Mouse (Mus musculus) forebrain, postnatal 0 days (tissue): Measurements from ENCODE around the gene Rpl29. TPM values are rescaled to one million over a fixed set of nuclear protein-coding genes. Genes with fewer than 3 reads are reported as not detected.

Experiments
- ATAC-seq: fragments of 200-750 bp; cut with Nextera tagmentation; 2 replicates; pipeline ENCODE4 v1.8.0; 2017; ENCODE audit warnings: mild to moderate bottlenecking, moderate library complexity
- DNase-seq: peaks from one replicate; pipeline ENCODE4 v3.0.0-alpha.2; 2015
- H3K27ac ChIP-seq: fragments of 300-500 bp; sonication (generic); 2 replicates; pipeline ENCODE4 v1.5.1; 2014; ENCODE audit warnings: low read depth, mild to moderate bottlenecking, antibody characterized with exemption, low read length, moderate library complexity, mixed read lengths
- H3K27me3 ChIP-seq: fragments of 300-500 bp; sonication (generic); 2 replicates; pipeline ENCODE4 v1.6.1; 2014; ENCODE audit warnings: mild to moderate bottlenecking, low read length, mixed read lengths; ENCODE audit not compliant: insufficient read depth
- H3K36me3 ChIP-seq: fragments of 300-500 bp; sonication (generic); 2 replicates; pipeline ENCODE4 v1.6.1; 2014; ENCODE audit warnings: mild to moderate bottlenecking, moderate library complexity; ENCODE audit not compliant: insufficient read depth
- H3K4me1 ChIP-seq: fragments of 300-500 bp; sonication (generic); 2 replicates; pipeline ENCODE4 v1.6.1; 2014; ENCODE audit warnings: antibody characterized with exemption; ENCODE audit not compliant: insufficient read depth
- H3K4me2 ChIP-seq: fragments of 300-500 bp; sonication (generic); 2 replicates; pipeline ENCODE4 v1.6.1; 2014; ENCODE audit warnings: low read depth, mild to moderate bottlenecking, moderate library complexity
- H3K4me3 ChIP-seq: fragments of 300-500 bp; sonication (generic); 2 replicates; pipeline ENCODE4 v1.5.1; 2014; ENCODE audit warnings: low read depth, low read length, mixed read lengths
- H3K9ac ChIP-seq: fragments of 300-500 bp; sonication (generic); 2 replicates; pipeline ENCODE4 v1.6.1; 2014; ENCODE audit warnings: mild to moderate bottlenecking
- H3K9me3 ChIP-seq: fragments of 300-500 bp; sonication (generic); 2 replicates; pipeline ENCODE4 v1.6.1; 2016; ENCODE audit warnings: low read length
- CTCF ChIP-seq: sonication (generic); IDR thresholded peaks from 2 replicates; pipeline ENCODE4 v1.5.1; 2016; ENCODE audit warnings: antibody characterized with exemption, control low read depth, low read depth
- WGBS: fragments of 180-500 bp; shearing (Covaris S2); extraction: QIAGEN DNeasy Blood & Tissue Kit; methylation state at CpG from one replicate; pipeline ENCODE4 v1.1.7; 2014; 5-methylcytosine and 5-hydroxymethylcytosine counted together
- polyA plus RNA-seq: library from polyadenylated mRNA; unstranded; fragments of >200 nt; fragmentation: Nextera tagmentation; extraction: Ambion mirVana; gene quantifications from 2 replicates; pipeline ENCODE4 v1.2.1, GENCODE M21; 2015
- total RNA-seq: library from RNA; depleted of rRNA; stranded (reverse); fragments of >200 nt; gene quantifications from 2 replicates; pipeline ENCODE4 v1.2.3, GENCODE M21; 2014

Rpl29 gene
- total and polyA plus RNA-seq, 2 experiments from 2014 or later: 678 to 890 TPM

DNA sequence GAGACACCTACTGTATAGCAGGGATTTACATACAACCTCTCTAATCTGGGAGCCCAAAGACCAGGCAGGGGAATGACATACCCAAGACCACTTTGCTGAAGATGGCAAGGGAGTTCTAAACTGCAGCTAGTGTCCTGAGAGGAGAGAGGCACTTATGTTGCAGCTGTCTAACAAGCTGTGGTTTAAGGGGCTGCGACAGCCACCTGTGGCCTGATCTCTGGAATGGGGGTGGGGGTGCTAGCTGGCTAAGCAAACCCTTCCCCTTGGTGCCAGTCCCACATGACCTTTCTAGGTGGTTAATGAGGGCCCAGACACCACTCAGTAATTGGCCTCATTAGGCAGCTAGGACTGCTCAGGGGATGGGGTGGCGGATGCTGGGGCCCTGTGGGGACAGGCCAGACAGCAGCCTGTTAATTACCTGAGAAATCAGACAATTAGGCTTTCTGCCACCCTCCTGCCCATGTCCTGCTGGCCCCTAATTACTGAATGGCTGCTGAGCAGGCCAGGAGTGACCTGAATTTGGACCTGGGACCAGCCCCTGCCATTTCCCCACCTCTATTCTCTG, 19.1 kb upstream of the Rpl29 start:
- ATAC-seq (no peak), DNase-seq (no peak)
- no peaks in the 10 kb centered on the region for H3K27me3 ChIP-seq
- H3K36me3 ChIP-seq: no peaks in the 10 kb centered on the region
- H3K4me2 ChIP-seq: no peak overlapping the region
- no peaks in the 10 kb centered on the region for H3K9me3 ChIP-seq
- TF ChIP-seq CTCF: no peak
- H3K4me3 ChIP-seq: no peak overlapping the region
- no peaks in the 10 kb centered on the region for H3K4me1 ChIP-seq
- H3K27ac ChIP-seq: no peak overlapping the region
- 34% methylated on average over 2 of the region's 2 CpGs for WGBS
- no peak overlapping the region for H3K9ac ChIP-seq

- no peak overlapping the region for H3K27ac ChIP-seq
- no peak overlapping the region for H3K4me2 ChIP-seq
- no peak for ATAC-seq
- H3K27me3 ChIP-seq: no peaks in the 10 kb centered on the region
- H3K4me3 ChIP-seq: no peak overlapping the region
- H3K36me3 ChIP-seq: no peaks in the 10 kb centered on the region
- H3K9ac ChIP-seq: no peak overlapping the region
- no peaks in the 10 kb centered on the region for H3K9me3 ChIP-seq
- TF ChIP-seq CTCF: no peak
- H3K4me1 ChIP-seq: no peaks in the 10 kb centered on the region
- 74% methylated on average over 9 of the region's 9 CpGs for WGBS
- DNase-seq: no peak
Measured at GRCm38 (mm10) chr9:106411091-106411594, 18.1 kb upstream of the Rpl29 start.

DNA sequence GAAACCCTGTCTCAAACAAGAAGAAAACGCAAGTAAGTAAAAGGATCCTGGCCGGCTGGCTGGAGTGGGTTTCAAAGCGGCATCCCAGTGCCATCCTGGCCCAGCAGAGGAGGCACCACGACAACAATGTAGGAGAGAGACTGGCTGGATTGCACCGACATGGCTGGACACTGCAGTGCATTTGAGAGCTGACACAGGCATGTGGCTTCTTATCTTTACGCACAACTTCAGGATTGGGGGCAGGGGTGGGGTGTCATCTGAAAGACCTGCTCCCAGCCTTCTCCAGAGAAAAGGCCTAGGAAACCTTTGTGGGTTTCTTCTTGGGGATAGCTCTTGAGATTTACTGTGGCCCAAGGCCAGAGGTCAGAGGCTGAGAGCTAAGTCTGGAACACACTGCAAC, 17.5 kb upstream of the Rpl29 start:
- Histone ChIP-seq H3K9ac (no peak overlapping the region), H3K9me3 (no peaks in the 10 kb centered on the region), H3K27me3 (no peaks in the 10 kb centered on the region), H3K27ac (no peak overlapping the region), H3K4me1 (no peaks in the 10 kb centered on the region), H3K36me3 (no peaks in the 10 kb centered on the region), H3K4me2 (no peak overlapping the region), H3K4me3 (no peak overlapping the region)
- WGBS: 83% methylated on average over 6 of the region's 6 CpGs
- DNase-seq (no peak), ATAC-seq (no peak)
- no peak for TF ChIP-seq CTCF

DNA sequence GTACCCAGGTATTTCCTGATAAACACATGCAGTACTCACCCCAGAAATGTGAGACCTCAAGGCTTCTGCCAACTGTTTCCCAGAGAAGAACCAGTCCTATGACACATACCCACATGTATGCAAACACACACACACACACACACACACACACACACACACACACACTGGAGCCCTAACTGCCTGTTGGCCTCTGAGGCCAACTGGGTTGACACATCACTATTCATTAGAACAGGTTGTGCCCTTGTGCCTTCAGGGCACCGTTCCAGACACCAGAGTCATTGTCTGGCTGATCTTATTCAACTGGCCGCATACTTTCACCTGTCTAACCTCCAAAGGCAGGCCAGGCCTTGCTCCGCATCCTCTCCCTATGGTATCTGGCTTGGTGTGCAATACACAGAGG, 17.0 kb upstream of the Rpl29 start:
- Histone ChIP-seq H3K27me3 (no peaks in the 10 kb centered on the region), H3K4me2 (no peak overlapping the region), H3K36me3 (no peaks in the 10 kb centered on the region), H3K9me3 (no peaks in the 10 kb centered on the region), H3K9ac (no peak overlapping the region), H3K27ac (no peak overlapping the region), H3K4me3 (no peak overlapping the region), H3K4me1 (peaks cover 3% of the 10 kb centered on the region; the same call in 1 of the 2 replicates)
- DNase-seq: no peak
- TF ChIP-seq CTCF: no peak
- ATAC-seq: no peak
- 71% methylated on average over 3 of the region's 3 CpGs for WGBS

DNA sequence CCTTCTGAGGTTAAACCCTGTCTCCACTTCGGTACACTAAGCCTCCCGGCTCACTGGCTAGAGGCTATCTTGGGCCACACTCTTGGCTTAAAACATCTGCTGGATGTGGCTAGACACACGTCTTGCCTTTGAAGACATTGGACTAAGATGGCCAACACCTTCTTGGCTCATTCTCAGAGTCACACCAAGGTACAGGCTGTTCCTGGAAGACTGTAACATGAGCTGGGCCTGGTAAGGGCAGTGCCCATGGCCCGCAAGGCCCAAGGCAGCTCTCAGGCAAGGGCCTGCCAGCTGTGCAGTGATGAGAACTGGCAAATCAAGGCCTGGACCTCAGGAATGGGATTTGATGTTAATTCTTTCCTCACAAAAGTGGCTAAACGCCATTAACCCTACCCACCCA, 15.6 kb upstream of the Rpl29 start:
- Histone ChIP-seq H3K4me2 (no peak overlapping the region), H3K9ac (no peak overlapping the region), H3K36me3 (no peaks in the 10 kb centered on the region), H3K4me1 (peaks cover 17% of the 10 kb centered on the region), H3K27me3 (no peaks in the 10 kb centered on the region), H3K9me3 (no peaks in the 10 kb centered on the region), H3K27ac (no peak overlapping the region), H3K4me3 (no peak overlapping the region)
- ATAC-seq (no peak), DNase-seq (no peak)
- TF ChIP-seq CTCF: no peak
- WGBS: 80% methylated on average over 5 of the region's 5 CpGs

- ATAC-seq (no peak), DNase-seq (no peak)
- Histone ChIP-seq H3K27ac (0 out of 2 replicates have a peak overlapping the region, but pooled peaks have one; percentile 5), H3K27me3 (no peaks in the 10 kb centered on the region), H3K36me3 (no peaks in the 10 kb centered on the region), H3K4me3 (no peak overlapping the region), H3K9me3 (no peaks in the 10 kb centered on the region), H3K4me1 (peaks cover 28% of the 10 kb centered on the region), H3K9ac (no peak overlapping the region), H3K4me2 (no peak overlapping the region)
- 79% methylated on average over 6 of the region's 6 CpGs for WGBS
- TF ChIP-seq CTCF: no peak
Measured at GRCm38 (mm10) chr9:106416826-106417225, 12.4 kb upstream of the Rpl29 start.

- Histone ChIP-seq H3K4me2 (peak overlapping the region; percentile 55), H3K4me1 (peaks cover 28% of the 10 kb centered on the region), H3K4me3 (peak overlapping the region; percentile 25), H3K27ac (peak overlapping the region; percentile 83), H3K9ac (peak overlapping the region; percentile 46), H3K27me3 (no peaks in the 10 kb centered on the region), H3K9me3 (no peaks in the 10 kb centered on the region), H3K36me3 (no peaks in the 10 kb centered on the region)
- WGBS: 13% methylated on average over 29 of the region's 29 CpGs
- TF ChIP-seq CTCF: peak; percentile 66
- ATAC-seq: peak; percentile 89
- DNase-seq: peak; percentile 93
Measured at GRCm38 (mm10) chr9:106417841-106418625, 11.2 kb upstream of the Rpl29 start.
